Mouse (Mus musculus): ENCODE results near the gene Tnfaip6.

GRCm38 (mm10) chr2:52016361-52016760 lies 21.4 kb upstream of the Tnfaip6 start:
- TF ChIP-seq CTCF (IDR thresholded peaks at IDR 0.05; ENCODE audit: low read depth) (no peak), EP300 (IDR thresholded peaks at IDR 0.05; ENCODE audit: low read depth) (no peak)
